Mouse (Mus musculus) left cerebral cortex, postnatal 14 days (tissue): ENCODE results near the gene Paqr4. TPM values are rescaled to one million over a fixed set of nuclear protein-coding genes. Genes with fewer than 3 reads are reported as not detected.
A peak's percentile ranks its signal among the peaks of the same experiment; 100 is the strongest.

Experiments used
- DNase-seq, 2 experiments: peaks; one replicate each; pipeline ENCODE4 v3.0.0; 2021 to 2022; ENCODE audit warnings: low spot score in 2 of 2, mixed read lengths in 1 of 2
- intact Hi-C: fragments of 180-260 bp; cut with DNase I; formaldehyde crosslinking; loops from one replicate; pipeline ENCODE4 v1.15.1; 2025
- total RNA-seq, 2 experiments: library from RNA; stranded (reverse); gene quantifications; 2 replicates each; pipeline ENCODE4 v1.2.3; 2021

The Paqr4 gene
- total RNA-seq, 2 experiments from 2014 or later: 54.2 to 56.8 TPM

GRCm38 (mm10) chr17:23738836-23739201 lies 1.8 kb downstream of the Paqr4 start:
- no peak for DNase-seq
- intact Hi-C loops: no loop called here

GRCm38 (mm10) chr17:23737493-23738445 lies 2.9 kb downstream of the Paqr4 start:
- intact Hi-C loops: no loop called here
- DNase-seq: no peak

- intact Hi-C loops: no loop called here
- DNase-seq: no peak
Measured at GRCm38 (mm10) chr17:23734341-23734740, 6.3 kb downstream of the Paqr4 start.

- intact Hi-C loops: no loop called here
- no peak for DNase-seq
Measured at GRCm38 (mm10) chr17:23730441-23730840, 10.2 kb downstream of the Paqr4 start.

- intact Hi-C loops: no loop called here
- DNase-seq: peak; percentile 60 to 72
Measured at GRCm38 (mm10) chr17:23726758-23727142, 13.9 kb downstream of the Paqr4 start.

GRCm38 (mm10) chr17:23725999-23726757 lies 14.5 kb downstream of the Paqr4 start, which contains the start of gene Pkmyt1:
Gene Pkmyt1, plus strand, starts transcription at chr17:23726336.
- intact Hi-C loops: no loop called here
- DNase-seq: peak; percentile 94

GRCm38 (mm10) chr17:23725477-23725876 lies 15.2 kb downstream of the Paqr4 start:
- intact Hi-C loops: no loop called here
- DNase-seq: no peak

GRCm38 (mm10) chr17:23722376-23723125 lies 18.1 kb downstream of the Paqr4 start, which contains the start of gene 1520401A03Rik:
Gene 1520401A03Rik, minus strand, starts transcription at chr17:23722783.
- no peak for DNase-seq
- intact Hi-C loops: no loop called here

GRCm38 (mm10) chr17:23721886-23722285 lies 18.8 kb downstream of the Paqr4 start:
- DNase-seq: no peak
- intact Hi-C loops: no loop called here

- intact Hi-C loops: no loop called here
- no peak for DNase-seq
Measured at GRCm38 (mm10) chr17:23719455-23719854, 21.2 kb downstream of the Paqr4 start.

- no peak for DNase-seq
- intact Hi-C loops: no loop called here
Measured at GRCm38 (mm10) chr17:23717003-23717402, 23.7 kb downstream of the Paqr4 start.

- DNase-seq: peak; percentile 76 to 79
- intact Hi-C loops: no loop called here
Measured at GRCm38 (mm10) chr17:23706212-23706611, 34.5 kb downstream of the Paqr4 start.

- intact Hi-C loops: no loop called here
- DNase-seq: no peak
Measured at GRCm38 (mm10) chr17:23705525-23706104, 35.1 kb downstream of the Paqr4 start.

- intact Hi-C loops: loop anchor here (5.0 kb wide), 1 partner anchor 42 kb away; the partner anchor contains the start of gene Bicdl2
- DNase-seq: peak; percentile 47 to 58
Measured at GRCm38 (mm10) chr17:23704741-23705140, 35.9 kb downstream of the Paqr4 start.

GRCm38 (mm10) chr17:23703301-23703700 lies 37.4 kb downstream of the Paqr4 start:
- intact Hi-C loops: loop anchor here (5.0 kb wide), 1 partner anchor 41 kb away; the partner anchor contains the start of gene Bicdl2

GRCm38 (mm10) chr17:23700079-23700478 lies 40.6 kb downstream of the Paqr4 start:
- intact Hi-C loops: loop anchor here (5.0 kb wide), 1 partner anchor 38 kb away; the partner anchor contains the start of gene Bicdl2
- DNase-seq: peak; percentile 91 to 94

More at GRCm38 (mm10) chr17:23703301-23703700, 37.4 kb downstream of the Paqr4 start:
- DNase-seq: peak in 1 of 2 experiments; percentile 34

GRCm38 (mm10) chr17:23699131-23700077 lies 41.3 kb downstream of the Paqr4 start:
- DNase-seq: peak in 1 of 2 experiments; percentile 34
- intact Hi-C loops: loop anchor here (5.0 kb wide), 1 partner anchor 37 kb away; the partner anchor contains the start of gene Bicdl2

GRCm38 (mm10) chr17:23695801-23696200 lies 44.9 kb downstream of the Paqr4 start:
- intact Hi-C loops: no loop called here
- DNase-seq: no peak
